Mouse (Mus musculus) forebrain, embryonic 10.5 days (tissue): ENCODE data around the gene Slc25a45. TPM values are rescaled to one million over a fixed set of nuclear protein-coding genes. Genes with fewer than 3 reads are reported as not detected.

ENCODE experiments used
- DNase-seq: peaks from one replicate; pipeline ENCODE4 v3.0.0-alpha.2; 2017; ENCODE audit warnings: low spot score; ENCODE audit errors: extremely low spot score
- H3K27ac ChIP-seq: fragments of 300-500 bp; sonication (generic); 2 replicates; pipeline ENCODE4 v1.5.1; 2016; ENCODE audit warnings: mild to moderate bottlenecking
- H3K27me3 ChIP-seq: fragments of 300-500 bp; sonication (generic); 2 replicates; pipeline ENCODE4 v1.6.1; 2016; ENCODE audit warnings: mild to moderate bottlenecking; ENCODE audit not compliant: poor library complexity, severe bottlenecking
- H3K36me3 ChIP-seq: fragments of 300-500 bp; sonication (generic); replicated peaks from 2 replicates; pipeline ENCODE4 v1.6.1; 2016; ENCODE audit warnings: mild to moderate bottlenecking, moderate library complexity
- H3K4me1 ChIP-seq: fragments of 300-500 bp; sonication (generic); 2 replicates; pipeline ENCODE4 v1.6.1; 2016
- H3K4me3 ChIP-seq: fragments of 300-500 bp; sonication (generic); 2 replicates; pipeline ENCODE4 v1.5.1; 2016; ENCODE audit warnings: mild to moderate bottlenecking, moderate library complexity
- H3K9me3 ChIP-seq: fragments of 300-500 bp; sonication (generic); 2 replicates; pipeline ENCODE4 v1.6.1; 2016; ENCODE audit warnings: mild to moderate bottlenecking, moderate library complexity
- WGBS: fragments of 180-500 bp; shearing (Covaris S2); methylation state at CpG from one replicate; pipeline ENCODE4 v1.1.7; 2016; 5-methylcytosine and 5-hydroxymethylcytosine counted together
- polyA plus RNA-seq: library from polyadenylated mRNA; unstranded; fragments of >200 nt; fragmentation: Nextera tagmentation; extraction: Ambion mirVana; gene quantifications from 2 replicates; pipeline ENCODE4 v1.2.1, GENCODE M21; 2016

The Slc25a45 gene
- polyA plus RNA-seq, 1 experiment from 2014 or later, result 1.5 TPM

GRCm38 (mm10) chr19:5892735-5893134 is 15.1 kb downstream of the Slc25a45 start:
- no peak for DNase-seq
- no peaks in the 10 kb centered on the region for H3K27me3 ChIP-seq
- H3K36me3 ChIP-seq, result peaks cover 49% of the 10 kb centered on the region
- peaks cover 29% of the 10 kb centered on the region for H3K4me1 ChIP-seq
- peak overlapping the region; percentile 94 for H3K27ac ChIP-seq
- WGBS, result 93% methylated on average over 13 of the region's 13 CpGs
- H3K9me3 ChIP-seq, result no peaks in the 10 kb centered on the region
- H3K4me3 ChIP-seq, result peak overlapping the region; percentile 76

GRCm38 (mm10) chr19:5893282-5894001 is 15.8 kb downstream of the Slc25a45 start:
- Histone ChIP-seq H3K9me3 (no peaks in the 10 kb centered on the region), H3K27me3 (no peaks in the 10 kb centered on the region), H3K4me1 (peaks cover 29% of the 10 kb centered on the region), H3K4me3 (peak overlapping the region; percentile 76), H3K36me3 (peaks cover 56% of the 10 kb centered on the region), H3K27ac (peak overlapping the region; percentile 94)
- 9% methylated on average over 28 of the region's 31 CpGs for WGBS
- no peak for DNase-seq

GRCm38 (mm10) chr19:5894002-5894678 is 16.5 kb downstream of the Slc25a45 start, which contains the start of gene Tigd3:
Gene Tigd3 (minus strand): TSS chr19:5894149.
- Histone ChIP-seq H3K4me1 (peaks cover 29% of the 10 kb centered on the region), H3K9me3 (no peaks in the 10 kb centered on the region), H3K27me3 (no peaks in the 10 kb centered on the region), H3K36me3 (peaks cover 61% of the 10 kb centered on the region), H3K27ac (peak within 1 kb of the TSS; percentile 94), H3K4me3 (peak within 1 kb of the TSS; percentile 76)
- peak; percentile 97 for DNase-seq
- 6% methylated on average over 36 of the region's 36 CpGs for WGBS

- no peaks in the 10 kb centered on the region for H3K9me3 ChIP-seq
- WGBS, result 93% methylated on average over 3 of the region's 3 CpGs
- H3K4me1 ChIP-seq, result peaks cover 27% of the 10 kb centered on the region
- no peak for DNase-seq
- H3K27ac ChIP-seq, result no peak overlapping the region
- no peak overlapping the region for H3K4me3 ChIP-seq
- no peaks in the 10 kb centered on the region for H3K27me3 ChIP-seq
- peaks cover 76% of the 10 kb centered on the region for H3K36me3 ChIP-seq
Measured at GRCm38 (mm10) chr19:5907275-5907674, 29.7 kb downstream of the Slc25a45 start.

- Histone ChIP-seq H3K4me1 (peaks cover 40% of the 10 kb centered on the region), H3K27me3 (no peaks in the 10 kb centered on the region), H3K4me3 (peak overlapping the region; percentile 88), H3K27ac (peak overlapping the region; percentile 3; the same call in 1 of the 2 replicates), H3K36me3 (peaks cover 51% of the 10 kb centered on the region), H3K9me3 (no peaks in the 10 kb centered on the region)
- DNase-seq, result no peak
- 68% methylated on average over 6 of the region's 6 CpGs for WGBS
Measured at GRCm38 (mm10) chr19:5910221-5910620, 32.6 kb downstream of the Slc25a45 start.

- no peaks in the 10 kb centered on the region for H3K9me3 ChIP-seq
Measured at GRCm38 (mm10) chr19:5911430-5912102, 34.0 kb downstream of the Slc25a45 start.

GRCm38 (mm10) chr19:5912103-5913006 is 34.7 kb downstream of the Slc25a45 start:
- peak; percentile 100 for DNase-seq
- under 1% methylated on average over 58 of the region's 59 CpGs for WGBS
- peak overlapping the region; percentile 97 for H3K27ac ChIP-seq
- no peaks in the 10 kb centered on the region for H3K27me3 ChIP-seq
- H3K36me3 ChIP-seq, result peaks cover 38% of the 10 kb centered on the region
- no peaks in the 10 kb centered on the region for H3K9me3 ChIP-seq
- H3K4me3 ChIP-seq, result peak overlapping the region; percentile 88
- peaks cover 40% of the 10 kb centered on the region for H3K4me1 ChIP-seq

More at GRCm38 (mm10) chr19:5911430-5912102, 34.0 kb downstream of the Slc25a45 start:
- Histone ChIP-seq H3K36me3 (peaks cover 42% of the 10 kb centered on the region), H3K27ac (peak overlapping the region; percentile 97), H3K4me3 (peak overlapping the region; percentile 88), H3K4me1 (peaks cover 40% of the 10 kb centered on the region), H3K27me3 (no peaks in the 10 kb centered on the region)
- DNase-seq, result no peak
- 15% methylated on average over 14 of the region's 14 CpGs for whole genome bisulfite sequencing

GRCm38 (mm10) chr19:5913007-5913719 is 35.6 kb downstream of the Slc25a45 start, which contains the start of gene Dpf2:
Gene Dpf2 (minus strand): TSS chr19:5913010.
- Histone ChIP-seq H3K36me3 (peaks cover 38% of the 10 kb centered on the region), H3K27ac (peak within 1 kb of the TSS; percentile 97), H3K27me3 (no peaks in the 10 kb centered on the region), H3K9me3 (no peaks in the 10 kb centered on the region), H3K4me3 (peak within 1 kb of the TSS; percentile 88), H3K4me1 (peaks cover 40% of the 10 kb centered on the region)
- WGBS, result 21% methylated on average over 13 of the region's 13 CpGs
- no peak for DNase-seq

- Histone ChIP-seq H3K4me3 (peak overlapping the region; percentile 23), H3K9me3 (no peaks in the 10 kb centered on the region), H3K27me3 (peaks cover 26% of the 10 kb centered on the region), H3K36me3 (peaks cover 12% of the 10 kb centered on the region), H3K27ac (0 out of 2 replicates have a peak overlapping the region, but pooled peaks have one; percentile 8), H3K4me1 (peaks cover 37% of the 10 kb centered on the region)
- 20% methylated on average over 9 of the region's 9 CpGs for WGBS
- peak; percentile 36 for DNase-seq
Measured at GRCm38 (mm10) chr19:5921715-5922114, 44.1 kb downstream of the Slc25a45 start.

- Histone ChIP-seq H3K27me3 (peaks cover 26% of the 10 kb centered on the region), H3K4me3 (peak overlapping the region; percentile 23)
Measured at GRCm38 (mm10) chr19:5922119-5922942, 44.7 kb downstream of the Slc25a45 start.

GRCm38 (mm10) chr19:5922963-5923362 is 45.4 kb downstream of the Slc25a45 start:
- WGBS, result 98% methylated on average over 3 of the region's 3 CpGs
- Histone ChIP-seq H3K27ac (no peak overlapping the region), H3K9me3 (no peaks in the 10 kb centered on the region), H3K36me3 (peaks cover 2% of the 10 kb centered on the region; the same call in 1 of the 2 replicates), H3K27me3 (peaks cover 26% of the 10 kb centered on the region), H3K4me1 (peaks cover 41% of the 10 kb centered on the region), H3K4me3 (no peak overlapping the region)
- no peak for DNase-seq

More at GRCm38 (mm10) chr19:5922119-5922942, 44.7 kb downstream of the Slc25a45 start:
- no peak for DNase-seq
- Histone ChIP-seq H3K9me3 (no peaks in the 10 kb centered on the region), H3K36me3 (peaks cover 9% of the 10 kb centered on the region), H3K27ac (0 out of 2 replicates have a peak overlapping the region, but pooled peaks have one; percentile 8), H3K4me1 (peaks cover 41% of the 10 kb centered on the region)
- WGBS, result 82% methylated on average over 15 of the region's 15 CpGs
